Mouse (Mus musculus): ENCODE data around the gene Slc4a3.
A peak's percentile ranks its signal among the peaks of the same experiment; 100 is the strongest.

Slc4a3 gene

DNA sequence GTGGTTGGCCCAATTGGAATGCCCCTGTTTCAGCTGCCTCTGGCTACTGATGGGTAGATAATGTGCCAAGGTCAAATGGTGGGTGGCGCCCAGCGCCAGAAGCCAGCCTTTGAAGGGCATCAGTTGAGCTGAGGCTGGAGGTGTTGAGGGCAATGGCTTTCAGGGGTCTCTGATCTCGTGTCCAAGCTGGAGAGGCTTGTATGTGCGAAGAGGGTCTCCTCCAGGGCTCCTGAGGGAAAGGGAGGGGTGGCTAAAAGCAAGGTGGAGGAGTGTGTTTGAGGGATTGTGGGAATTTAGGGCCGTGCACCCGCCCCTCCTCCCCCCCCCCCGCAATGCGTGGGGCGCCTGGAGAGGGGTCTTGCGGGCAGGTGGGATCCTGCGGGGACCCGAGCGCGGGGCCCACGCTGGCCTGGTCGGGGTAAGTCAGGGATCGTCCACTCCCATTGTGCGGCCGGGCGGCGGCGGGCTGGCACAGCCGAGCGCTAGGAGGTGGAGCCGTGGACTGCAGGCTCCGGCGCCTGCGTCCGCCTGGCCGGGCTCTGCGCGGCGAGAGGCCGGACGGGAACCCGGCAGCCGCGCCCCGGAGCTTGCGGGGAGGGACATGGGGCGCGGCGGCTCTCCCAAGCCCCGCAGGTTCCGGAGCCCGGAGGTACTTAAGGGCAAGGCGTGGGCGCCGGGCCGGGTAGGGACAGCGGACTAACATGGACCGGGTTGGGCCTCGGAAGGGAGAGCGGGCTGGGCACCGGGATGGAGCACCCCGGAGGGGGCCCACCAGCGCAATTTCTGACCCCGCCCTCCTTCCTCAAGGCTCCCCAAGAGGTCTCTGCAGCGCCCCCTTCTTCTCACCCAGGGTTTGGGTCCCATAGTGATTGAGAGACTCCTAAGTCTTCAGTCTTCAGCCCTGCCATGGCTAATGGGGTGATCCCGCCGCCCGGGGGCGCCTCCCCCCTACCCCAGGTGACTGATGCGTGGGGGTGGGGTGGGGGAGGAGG lies at the start of gene Slc4a3:
Gene Slc4a3 (plus strand): TSS at position 302 of the 992 bp plus-strand sequence.
- peak in 1 of 2 experiments; percentile 70 for DNase-seq (ENCODE audit: low spot score in 2 of 2)

DNA sequence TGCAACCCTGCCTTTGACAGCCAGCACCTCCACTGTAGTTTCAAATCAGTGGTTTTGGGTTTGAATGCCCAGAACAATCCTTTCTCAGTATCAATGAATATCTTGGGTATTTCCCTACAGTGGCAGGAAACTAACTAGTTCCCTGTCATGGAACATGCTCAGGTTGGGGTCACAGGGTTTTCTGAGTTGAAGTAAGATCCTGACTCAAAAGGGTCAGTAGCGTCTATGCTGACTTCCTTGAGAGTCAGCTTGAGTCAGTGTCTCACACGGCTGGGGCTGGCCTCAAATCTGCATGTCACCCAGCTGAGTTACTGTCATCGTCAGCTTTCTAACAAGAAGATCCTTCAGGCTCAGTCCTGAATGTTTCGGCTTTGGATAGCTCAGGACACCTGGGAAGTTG lies 47.2 kb upstream of the Slc4a3 start:
- DNase-seq (ENCODE audit: low spot score in 2 of 2): no peak

DNA sequence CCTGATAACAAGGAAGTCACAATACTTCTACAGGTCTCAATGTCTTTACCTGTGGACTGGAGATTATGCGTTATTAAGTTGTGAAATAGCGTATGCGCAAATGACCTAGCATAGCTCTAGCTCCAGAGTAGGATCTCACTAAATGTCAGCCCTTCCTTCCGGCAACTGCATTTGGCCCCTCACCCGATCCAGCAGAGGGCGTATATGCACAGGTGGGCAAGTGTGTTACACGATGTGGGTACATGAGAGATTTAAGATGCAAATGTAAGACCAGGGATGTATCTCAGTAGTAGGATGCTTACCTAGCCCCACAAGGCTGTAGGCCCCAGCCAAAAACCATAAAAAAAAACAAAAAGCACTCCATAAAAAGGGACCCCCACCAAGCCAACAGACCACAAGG lies 46.6 kb upstream of the Slc4a3 start:
- no peak for DNase-seq (ENCODE audit: low spot score in 2 of 2)

DNA sequence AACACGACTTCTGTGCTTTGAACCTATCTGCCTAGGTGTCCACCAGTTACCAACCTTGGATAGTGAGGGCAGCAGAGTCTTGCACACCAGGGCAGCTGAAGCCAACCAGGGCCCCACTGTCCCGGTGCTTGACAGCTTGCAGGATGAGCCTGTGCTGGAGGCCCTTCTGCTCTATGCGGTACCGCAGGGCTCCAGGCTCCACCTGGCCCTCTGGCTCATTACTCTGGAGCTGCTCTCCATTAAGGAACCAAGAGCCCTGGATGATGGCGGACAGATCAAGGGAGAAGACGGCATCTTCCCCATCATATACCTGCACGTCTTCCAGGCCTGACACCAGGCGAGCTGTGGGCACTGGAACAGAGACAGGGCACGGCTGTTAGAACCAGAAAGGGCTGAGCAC lies 44.2 kb upstream of the Slc4a3 start:
- no peak for DNase-seq (ENCODE audit: low spot score in 2 of 2)

DNA sequence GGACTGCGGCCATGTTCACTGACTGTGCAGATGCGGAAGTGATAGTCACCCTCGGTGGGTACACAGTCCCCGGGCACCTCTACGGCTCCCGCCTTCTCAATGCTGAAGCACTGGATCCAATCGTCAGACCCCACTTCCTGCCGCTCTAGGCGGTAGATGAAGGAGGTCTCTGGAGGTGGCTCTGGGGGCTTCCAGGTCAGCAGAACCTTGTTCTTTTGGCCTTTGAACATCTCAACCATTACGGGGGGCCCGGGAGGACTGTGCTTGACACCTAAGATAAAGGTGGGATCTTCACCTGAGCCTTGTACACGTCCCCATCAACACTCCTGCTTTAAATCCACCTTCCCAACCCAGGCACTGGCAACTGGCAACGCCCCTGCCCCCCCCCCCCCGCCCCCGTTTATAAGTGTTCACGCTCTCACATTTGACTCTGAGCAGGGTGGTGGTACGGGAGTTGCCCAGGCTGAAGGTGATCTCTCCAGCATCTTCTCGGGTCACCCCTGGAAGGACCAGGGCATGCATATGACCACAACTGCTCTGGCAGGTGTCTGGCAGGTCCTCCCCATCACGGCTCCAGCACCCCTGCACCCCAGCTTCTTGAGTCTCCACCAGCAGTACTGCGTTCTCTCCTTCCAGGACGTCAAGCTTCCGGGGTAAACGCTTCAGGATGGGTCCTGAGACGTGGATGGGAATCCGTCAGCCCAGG lies 43.0 kb upstream of the Slc4a3 start:
- DNase-seq (ENCODE audit: low spot score in 2 of 2): no peak

DNA sequence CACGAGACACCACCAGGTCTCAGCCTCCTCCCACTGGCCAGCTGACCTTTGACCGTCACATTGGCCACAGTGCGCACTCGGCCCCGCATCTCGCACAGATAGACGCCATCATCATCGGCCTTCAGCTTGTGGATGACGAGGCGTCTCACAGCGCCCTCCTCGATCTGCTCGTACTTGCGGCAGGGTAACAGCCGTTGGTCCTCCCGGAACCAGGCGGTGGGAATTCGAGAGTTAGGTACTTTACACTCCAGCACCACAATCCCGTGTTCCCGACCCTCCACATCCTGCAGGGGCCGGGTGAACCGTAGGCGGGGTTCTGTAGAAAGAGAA lies 42.5 kb upstream of the Slc4a3 start:
- DNase-seq (ENCODE audit: low spot score in 2 of 2): no peak

DNA sequence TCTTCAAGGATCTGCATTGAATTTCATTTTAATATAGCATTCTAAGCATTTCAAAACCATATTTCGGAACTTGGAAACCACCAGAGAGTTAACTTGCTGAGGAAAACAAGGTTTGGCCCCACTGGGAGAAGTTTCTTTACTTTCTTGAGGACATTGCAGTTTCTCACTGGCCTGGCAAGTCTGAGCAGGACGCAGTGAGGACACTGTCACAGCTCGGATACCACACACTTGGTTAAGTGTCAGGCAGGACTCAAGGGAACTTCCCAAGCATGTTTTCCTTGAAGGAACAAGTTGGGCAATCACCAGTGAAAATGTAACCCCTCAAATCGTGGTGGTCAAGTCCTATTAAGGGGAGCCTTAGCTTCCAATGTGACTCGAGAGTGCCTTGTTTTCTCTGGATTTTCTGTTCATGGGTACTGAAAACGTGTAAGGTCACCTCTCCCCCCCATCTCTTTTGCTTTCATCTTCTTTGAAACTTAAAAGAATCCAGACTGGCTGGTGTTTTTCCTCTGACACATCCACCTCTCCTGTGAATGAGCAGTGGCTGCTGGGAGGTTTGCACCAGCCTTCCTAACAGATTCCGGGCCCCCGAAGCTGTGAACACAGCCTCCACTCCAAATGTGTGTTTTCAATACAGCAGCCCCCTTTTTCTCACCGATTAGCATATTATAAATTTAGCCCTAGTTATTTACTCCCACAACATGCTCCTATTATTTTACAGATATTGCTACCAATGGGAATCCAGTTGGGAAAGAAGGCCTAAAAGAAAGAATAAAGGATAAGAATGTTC lies 41.6 kb upstream of the Slc4a3 start:
- DNase-seq (ENCODE audit: low spot score in 2 of 2): no peak

DNA sequence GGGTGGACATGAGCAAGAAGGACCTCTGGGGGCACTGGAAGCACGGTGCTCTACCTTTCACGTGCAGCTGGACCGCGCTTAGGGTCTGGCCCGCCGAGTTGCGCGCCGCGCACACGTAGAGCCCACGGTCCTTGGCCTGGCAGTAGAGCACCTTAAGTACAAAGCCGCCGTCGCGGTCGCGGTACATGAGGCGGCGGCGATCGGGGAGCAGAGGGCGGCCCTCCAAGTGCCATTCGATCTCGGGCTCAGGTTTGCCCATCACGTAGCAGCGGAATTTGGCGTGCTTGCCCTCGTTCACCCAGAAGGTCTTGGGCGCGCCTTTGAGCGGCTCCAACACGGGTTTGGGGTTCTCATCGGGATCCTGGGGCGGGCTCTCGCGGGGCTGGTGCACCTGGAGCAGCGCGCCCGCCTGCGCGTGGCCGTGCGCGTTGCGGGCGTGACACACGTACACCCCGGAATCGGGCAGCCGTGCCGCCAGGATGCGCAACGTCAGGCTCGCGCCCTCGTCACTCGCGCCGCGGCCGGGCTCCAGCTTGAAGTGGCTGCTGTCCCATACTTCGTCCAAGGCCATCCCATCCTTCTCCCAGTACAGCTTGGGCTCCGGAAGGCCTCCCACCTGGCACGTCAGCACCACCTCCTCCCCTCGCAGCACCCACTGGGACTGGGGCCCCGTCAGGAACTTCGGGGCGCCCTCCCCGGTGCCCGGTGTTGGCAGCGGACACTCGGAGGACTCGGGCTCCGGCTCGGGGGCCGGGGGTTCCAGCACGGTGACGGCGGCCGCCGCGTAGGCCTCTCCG lies 40.7 kb upstream of the Slc4a3 start:
- peak in 1 of 2 experiments; percentile 67 for DNase-seq (ENCODE audit: low spot score in 2 of 2)

DNA sequence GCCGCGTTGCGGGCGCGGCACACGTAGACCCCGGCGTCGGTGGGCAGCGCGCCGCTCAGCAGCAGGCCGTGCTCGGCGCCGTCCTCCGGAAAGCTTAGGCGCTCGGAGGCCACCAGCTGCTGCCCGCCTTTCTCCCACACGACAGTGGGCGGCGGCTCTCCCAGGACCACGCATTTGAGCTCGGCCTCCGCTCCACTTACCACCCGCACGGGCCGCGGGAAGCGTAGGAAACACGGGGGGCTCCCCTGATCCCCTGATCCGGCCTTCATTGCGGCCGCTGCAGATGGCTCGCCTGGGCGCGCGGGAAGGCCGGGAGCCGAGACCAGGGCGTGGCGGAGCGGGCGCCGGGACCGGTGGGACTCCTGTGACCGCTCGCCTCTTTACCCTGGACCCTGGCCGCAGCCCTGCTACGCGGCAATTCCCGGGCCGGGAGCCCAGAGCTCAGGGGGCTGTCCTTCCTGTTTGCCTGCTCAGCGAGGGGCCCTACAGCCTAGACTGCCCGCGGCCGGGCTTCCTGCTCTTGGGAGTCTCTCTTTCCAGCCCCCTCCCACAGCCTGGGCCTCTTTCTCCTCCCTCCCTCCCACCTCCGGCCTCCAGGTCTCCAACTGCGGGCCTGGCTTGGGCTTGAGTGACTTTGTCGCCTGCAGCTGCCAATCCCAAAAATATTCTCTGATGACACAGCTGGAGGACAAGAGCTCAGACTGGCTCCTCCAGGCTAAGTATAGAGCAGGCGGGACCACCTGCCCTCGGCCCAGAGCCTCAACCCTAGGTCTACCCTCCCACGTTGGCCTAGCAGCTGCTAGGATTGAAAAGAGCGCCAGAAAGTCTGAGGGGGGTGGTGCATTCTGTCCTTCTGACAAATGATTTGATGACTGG lies 39.9 kb upstream of the Slc4a3 start, which contains the start of gene Obsl1:
Gene Obsl1 (minus strand): TSS at position 497 of the 876 bp plus-strand sequence.
- peak; percentile 80 to 81 for DNase-seq (ENCODE audit: low spot score in 2 of 2)

DNA sequence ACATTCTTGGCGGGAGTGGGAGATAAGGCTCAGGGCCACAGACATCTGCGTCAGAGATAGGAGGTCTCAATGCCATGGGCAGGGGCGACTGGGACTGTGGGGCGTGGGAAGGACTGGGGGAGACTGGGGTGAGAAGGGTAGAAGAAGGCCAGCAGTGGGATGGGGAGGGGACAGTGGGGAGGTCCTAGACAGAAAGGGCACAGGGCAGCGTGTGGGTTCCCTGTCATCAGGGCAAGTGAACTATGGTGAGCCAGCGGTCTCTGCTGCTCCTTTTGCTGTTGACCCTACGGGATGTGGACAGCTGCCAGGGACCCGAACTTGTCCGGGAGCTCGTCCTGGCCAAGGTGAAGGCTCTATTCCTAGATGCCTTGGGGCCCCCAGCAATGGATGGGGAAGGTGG lies 39.1 kb upstream of the Slc4a3 start, which contains the start of gene Inha:
Gene Inha (plus strand): TSS at position 72 of the 400 bp plus-strand sequence.
- no peak for DNase-seq (ENCODE audit: low spot score in 2 of 2)

DNA sequence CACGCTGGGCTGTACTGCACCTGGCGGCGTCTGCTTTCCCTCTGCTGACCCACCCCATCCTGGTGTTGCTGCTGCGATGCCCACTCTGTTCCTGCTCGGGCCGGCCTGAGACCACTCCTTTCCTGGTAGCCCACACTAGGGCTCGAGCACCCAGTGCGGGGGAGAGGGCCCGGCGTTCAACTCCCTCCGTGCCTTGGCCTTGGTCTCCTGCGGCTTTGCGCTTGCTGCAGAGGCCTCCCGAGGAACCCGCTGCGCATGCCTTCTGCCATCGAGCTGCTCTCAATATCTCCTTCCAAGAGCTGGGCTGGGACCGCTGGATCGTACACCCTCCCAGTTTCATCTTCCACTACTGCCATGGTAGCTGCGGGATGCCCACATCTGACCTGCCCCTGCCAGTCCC lies 36.5 kb upstream of the Slc4a3 start:
- DNase-seq (ENCODE audit: low spot score in 2 of 2): no peak

DNA sequence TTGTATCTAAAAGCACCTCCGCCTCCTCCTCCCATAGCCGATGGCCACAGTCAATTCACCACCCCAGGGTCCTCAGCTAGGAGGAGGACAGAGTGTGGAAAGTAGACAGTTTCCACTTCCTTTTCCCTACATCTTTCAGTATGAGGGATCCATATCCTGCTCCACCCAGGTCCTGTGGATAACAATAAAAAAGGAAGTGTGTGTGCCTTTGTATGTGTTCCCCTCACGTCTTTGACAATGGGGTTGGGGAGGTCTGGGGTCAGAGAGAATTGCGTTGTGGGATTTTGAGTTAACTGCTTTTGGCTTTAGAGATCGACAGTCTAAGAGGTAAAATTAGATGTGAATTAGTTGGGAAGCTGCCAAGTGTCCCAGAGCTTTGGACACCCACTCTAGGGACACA lies 35.9 kb upstream of the Slc4a3 start:
- DNase-seq (ENCODE audit: low spot score in 2 of 2): no peak

DNA sequence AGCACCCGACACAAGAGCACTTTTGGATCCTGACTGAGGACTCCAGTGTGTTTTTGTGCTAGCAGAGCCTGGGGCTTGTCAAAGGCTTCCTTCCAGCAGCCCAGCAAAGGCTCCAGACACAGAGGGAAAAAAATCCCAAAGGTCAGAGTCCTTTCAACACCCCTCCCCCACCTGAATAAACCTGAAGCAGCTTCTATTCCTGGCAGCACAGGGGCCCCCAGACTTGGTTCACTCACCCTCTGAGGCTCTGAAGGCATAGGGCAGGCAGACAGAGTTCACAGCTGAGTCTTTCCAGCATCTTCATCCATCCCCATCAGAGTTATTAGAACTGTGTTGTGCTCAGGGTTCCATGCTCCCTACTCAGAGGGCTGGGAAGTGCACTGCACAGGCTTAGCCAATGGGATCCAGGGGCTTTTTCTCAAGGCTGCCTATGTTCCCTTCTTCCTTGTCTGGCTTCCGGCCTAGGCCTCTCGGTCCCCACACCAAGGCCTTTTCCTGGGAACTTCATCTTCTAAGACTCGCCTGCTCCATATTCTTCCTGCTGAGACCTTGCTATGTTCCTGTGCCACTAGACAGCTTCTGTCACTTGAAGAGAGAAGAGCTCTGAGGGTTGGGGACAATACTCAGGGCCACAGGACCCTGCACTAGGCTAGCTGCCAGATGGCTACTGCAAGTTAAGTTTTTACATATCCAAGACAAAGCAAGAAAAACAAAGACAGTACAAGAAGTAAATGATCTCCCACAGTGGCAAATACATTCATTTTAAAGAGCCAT lies 34.4 kb upstream of the Slc4a3 start:
- no peak for DNase-seq (ENCODE audit: low spot score in 2 of 2)

DNA sequence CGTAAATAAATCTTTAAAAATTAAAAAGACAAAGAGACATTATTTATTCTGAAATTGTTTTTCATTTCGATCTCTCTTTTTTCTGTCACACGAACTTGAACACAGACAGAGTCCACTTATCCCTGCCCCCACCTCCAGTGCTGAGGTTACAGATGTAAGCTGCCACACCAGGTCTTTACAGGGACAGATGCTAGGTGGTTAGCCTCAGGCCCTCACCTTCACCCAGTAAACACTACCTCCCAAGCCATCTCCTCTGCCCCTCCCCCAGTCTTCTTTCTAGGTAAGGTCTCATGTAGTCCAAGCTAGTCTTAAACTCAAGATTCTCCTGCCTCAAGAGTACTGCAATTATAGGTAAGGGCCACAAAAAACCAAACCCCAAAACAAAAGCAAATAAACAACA lies 33.5 kb upstream of the Slc4a3 start:
- DNase-seq (ENCODE audit: low spot score in 2 of 2): no peak

DNA sequence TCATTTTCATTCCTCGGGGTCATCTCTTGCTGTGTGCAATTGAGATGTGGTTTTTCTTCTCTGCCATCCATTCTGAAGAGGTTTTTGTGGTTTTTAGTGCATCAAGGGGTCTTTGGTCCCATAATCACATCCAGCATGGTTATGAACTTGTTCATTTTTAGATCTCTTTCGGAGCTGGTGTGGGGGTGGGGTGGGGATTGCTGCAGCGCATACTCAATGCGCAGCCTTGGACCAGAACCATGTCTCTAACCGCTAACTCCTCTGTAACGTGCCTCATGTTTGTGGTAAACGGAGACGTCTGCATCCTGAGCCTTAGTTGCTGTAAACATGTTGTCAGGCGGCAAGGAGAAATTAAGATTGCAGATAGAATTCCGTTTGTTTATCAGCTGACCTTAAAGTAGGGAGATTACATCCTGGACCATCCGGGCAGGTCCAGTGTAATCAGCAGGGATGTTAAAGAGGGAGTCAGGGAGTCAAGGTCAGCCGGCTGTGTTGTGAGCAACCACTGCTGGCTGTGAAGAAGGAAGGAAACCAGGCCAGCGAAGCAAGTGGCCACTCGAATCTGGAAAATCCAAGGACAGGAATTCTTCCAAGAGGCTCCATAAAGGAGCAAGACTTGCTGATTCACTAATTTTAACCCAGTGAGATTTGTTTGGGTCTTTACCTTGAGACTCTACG lies 29.2 kb upstream of the Slc4a3 start:
- DNase-seq (ENCODE audit: low spot score in 2 of 2): no peak

DNA sequence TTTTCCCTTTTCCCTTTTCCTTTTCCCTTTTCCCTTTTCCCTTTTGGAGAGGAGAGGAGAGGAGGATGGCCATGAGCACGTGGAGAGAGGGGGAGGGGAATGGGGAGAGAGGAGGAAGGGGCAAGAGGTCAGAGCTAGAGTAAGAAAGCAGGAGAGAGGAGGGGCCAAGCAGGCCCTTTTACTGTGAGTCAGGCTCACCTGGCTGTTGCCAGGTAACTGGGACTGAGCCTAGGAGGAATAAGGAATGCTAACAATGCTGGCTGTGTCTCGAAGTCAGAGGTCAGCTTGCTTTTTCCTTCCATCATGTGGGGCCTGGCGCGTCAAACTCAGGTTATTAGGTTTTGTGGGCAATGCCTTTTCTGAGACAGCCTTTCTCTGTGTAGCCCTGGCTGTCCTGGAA lies 28.1 kb upstream of the Slc4a3 start:
- DNase-seq (ENCODE audit: low spot score in 2 of 2): no peak

DNA sequence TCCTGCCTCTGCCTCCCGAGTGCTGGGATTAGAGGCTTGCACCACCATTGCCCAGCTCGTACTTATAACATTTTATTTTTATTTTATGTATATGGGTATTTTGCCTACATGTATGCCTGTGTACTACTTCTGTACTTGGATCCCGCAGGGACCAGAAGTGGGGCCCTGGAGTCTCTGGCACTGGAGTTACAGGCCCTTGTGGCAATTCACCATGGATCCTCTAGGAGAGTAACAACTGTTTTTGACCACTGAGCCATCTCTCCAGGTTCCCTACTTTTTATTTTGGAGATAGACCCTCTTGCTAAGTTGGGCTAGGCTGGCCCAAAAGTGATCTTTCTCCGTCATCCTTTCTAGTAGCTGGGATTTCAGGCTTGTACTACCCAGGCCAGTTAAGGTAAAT lies 27.6 kb upstream of the Slc4a3 start:
- no peak for DNase-seq (ENCODE audit: low spot score in 2 of 2)

DNA sequence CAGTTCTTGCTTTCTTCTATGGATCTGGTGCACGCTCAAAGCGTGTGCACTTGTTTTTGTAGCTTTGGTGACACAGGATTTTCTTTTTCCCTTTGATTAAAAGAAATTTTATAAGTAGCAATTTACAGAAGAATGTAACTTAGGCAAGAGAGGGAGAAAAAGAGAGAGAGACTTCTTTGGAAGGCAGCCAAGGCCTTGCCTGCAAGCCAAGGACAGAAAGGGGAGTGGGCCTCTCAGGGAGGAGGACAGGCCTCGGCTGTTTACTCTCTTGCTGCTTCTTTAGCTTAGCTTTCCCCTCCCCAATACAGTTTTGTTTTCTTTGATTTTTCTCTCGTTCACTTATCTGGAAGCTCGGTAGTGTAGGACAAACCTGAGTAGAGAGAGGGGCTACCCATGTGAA lies 26.5 kb upstream of the Slc4a3 start:
- peak in 1 of 2 experiments; percentile 56 for DNase-seq (ENCODE audit: low spot score in 2 of 2)

Data from urinary bladder, postnatal 4 days (tissue).